Mouse (Mus musculus) MEL (cell line): ENCODE measurements around the gene Uxs1. TPM values are rescaled to one million over a fixed set of nuclear protein-coding genes. Genes with fewer than 3 reads are reported as not detected.

ENCODE experiments used
- DNase-seq: peaks from one replicate; pipeline ENCODE4 v3.0.0; 2011; ENCODE audit warnings: low read depth, low spot score
- H3K27ac ChIP-seq: 2 replicates; pipeline ENCODE4 v1.5.1; 2012; ENCODE audit warnings: low read depth, mild to moderate bottlenecking, control low read depth, low read length, moderate library complexity; ENCODE audit not compliant: control insufficient read depth
- H3K27me3 ChIP-seq, 2 experiments: fragments of 150-350 bp in 1 of 2; sonication (generic) in 1 of 2; 2 replicates each; pipeline ENCODE4 v1.6.1; 2012; ENCODE audit warnings: low read length in 2 of 2, mild to moderate bottlenecking in 2 of 2, improper control_type of control experiment in 1 of 2, moderate library complexity in 1 of 2; ENCODE audit not compliant: insufficient read depth in 2 of 2, control insufficient read depth in 1 of 2
- H3K36me3 ChIP-seq, 2 experiments: 2 replicates each; pipeline ENCODE4 v1.6.1; 2012 to 2014; ENCODE audit warnings: low read length in 2 of 2, improper control_type of control experiment in 1 of 2, inconsistent platforms in 1 of 2, mild to moderate bottlenecking in 1 of 2; ENCODE audit not compliant: insufficient read depth in 2 of 2, control insufficient read depth in 1 of 2
- H3K4me1 ChIP-seq, 2 experiments: fragments of 150-350 bp in 1 of 2; sonication (generic) in 1 of 2; 2 replicates each; pipeline ENCODE4 v1.6.1; 2012; ENCODE audit warnings: low read length in 2 of 2, improper control_type of control experiment in 1 of 2, mild to moderate bottlenecking in 1 of 2; ENCODE audit not compliant: insufficient read depth in 2 of 2, control insufficient read depth in 1 of 2
- H3K4me3 ChIP-seq, 2 experiments: fragments of 150-350 bp in 1 of 2; sonication (generic) in 1 of 2; 2 replicates each; pipeline ENCODE4 v1.5.1; 2012; ENCODE audit warnings: low read depth in 2 of 2, low read length in 2 of 2, mild to moderate bottlenecking in 2 of 2, moderate library complexity in 2 of 2, control low read depth in 1 of 2, improper control_type of control experiment in 1 of 2; ENCODE audit not compliant: control insufficient read depth in 1 of 2, insufficient read depth in 1 of 2
- H3K79me2 ChIP-seq: 2 replicates; pipeline ENCODE4 v1.6.1; 2012; ENCODE audit warnings: mild to moderate bottlenecking, low read length, moderate library complexity; ENCODE audit not compliant: control insufficient read depth, poor library complexity, insufficient read depth
- H3K9ac ChIP-seq: 2 replicates; pipeline ENCODE4 v1.6.1; 2012; ENCODE audit warnings: low read depth, mild to moderate bottlenecking, control low read depth, low read length, moderate library complexity; ENCODE audit not compliant: control insufficient read depth, poor library complexity, severe bottlenecking
- H3K9me3 ChIP-seq: fragments of 150-350 bp; sonication (generic); replicated peaks from 2 replicates; pipeline ENCODE4 v1.6.1; 2012; ENCODE audit warnings: mild to moderate bottlenecking, low read length, improper control_type of control experiment, moderate library complexity; ENCODE audit not compliant: insufficient read depth
- E2F4 ChIP-seq: IDR thresholded peaks from 2 replicates; pipeline ENCODE4 v1.6.1; 2011; ENCODE audit warnings: low read depth, low read length, improper control_type of control experiment, borderline replicate concordance
- ELF1 ChIP-seq: IDR thresholded peaks from 2 replicates; pipeline ENCODE4 v1.6.1; 2014; ENCODE audit warnings: low read depth, mild to moderate bottlenecking, inconsistent platforms, low read length, improper control_type of control experiment, moderate library complexity
- POLR2AphosphoS5 ChIP-seq: IDR thresholded peaks from 2 replicates; pipeline ENCODE4 v1.6.1; 2012; ENCODE audit warnings: low read depth, borderline replicate concordance, mild to moderate bottlenecking, inconsistent platforms, low read length, moderate library complexity, mixed read lengths
- TBP ChIP-seq: IDR thresholded peaks from 2 replicates; pipeline ENCODE4 v1.8.0; 2011; ENCODE audit warnings: low read depth, low read length, improper control_type of control experiment
- polyA plus RNA-seq, 2 experiments: library from polyadenylated mRNA; stranded (reverse) in 1 of 2; unstranded in 1 of 2; fragments of >175 nt in 1 of 2; fragments of >200 nt in 1 of 2; gene quantifications; 2 replicates each; pipeline versions ENCODE4 v1.2.1 to v1.2.4; 2012; ENCODE audit warnings: low replicate concordance in 2 of 2, low read depth in 1 of 2; ENCODE audit not compliant: insufficient read length in 2 of 2, insufficient read depth in 1 of 2, missing spikeins in 1 of 2
- total RNA-seq: library from RNA; depleted of rRNA; stranded (reverse); fragments of 300-350 nt; gene quantifications from 2 replicates; pipeline ENCODE4 v1.2.3, GENCODE M21; 2012; rRNA removed

Uxs1 gene
- total and polyA plus RNA-seq, 3 experiments = 16.9 to 26.2 TPM; not detected in 1

- H3K4me3 ChIP-seq = no peak overlapping the region
- H3K27ac ChIP-seq = no peak overlapping the region
- no peak for DNase-seq
- H3K9ac ChIP-seq = no peak overlapping the region
- no peaks in the 10 kb centered on the region for H3K36me3 ChIP-seq
- TF ChIP-seq E2F4 (no peak), ELF1 (no peak), POLR2AphosphoS5 (no peak), TBP (no peak)
- TF ChIP-seq, all 39 proteins: peak for 0
- H3K27me3 ChIP-seq = no peaks in the 10 kb centered on the region
- no peaks in the 10 kb centered on the region for H3K79me2 ChIP-seq
- no peaks in the 10 kb centered on the region for H3K4me1 ChIP-seq
- H3K9me3 ChIP-seq = no peaks in the 10 kb centered on the region
Observed at GRCm38 (mm10) chr1:43698577-43699000, 129.0 kb downstream of the Uxs1 start.

Other genes with a start within 250 kb of the Uxs1 start
- gene 1500015O10Rik, start 97.2 kb downstream of the Uxs1 start, total RNA-seq = not detected in 2 replicates
- gene 1500015O10Rik, start 97.2 kb downstream of the Uxs1 start, polyA plus RNA-seq = under 1 TPM in 1 of 2 experiments, not detected in 1; 0.08 TPM
- gene Tpp2, start 105.8 kb upstream of the Uxs1 start, total RNA-seq = 47.4 and 52.0 TPM in 2 replicates
- 10 to 100 TPM in 1 of 2 experiments, not detected in 1; 41.1 TPM for gene Tpp2, start 105.8 kb upstream of the Uxs1 start, polyA plus RNA-seq
- 0.08 and 0.10 TPM in 2 replicates for gene Mettl21c, start 192.2 kb upstream of the Uxs1 start, total RNA-seq
- gene Mettl21c, start 192.2 kb upstream of the Uxs1 start, polyA plus RNA-seq = under 1 TPM in 1 of 2 experiments, not detected in 1; 0.13 TPM
- gene Gm8251, start 234.1 kb upstream of the Uxs1 start, total RNA-seq = 0.04 and 0.07 TPM in 2 replicates
- gene Gm8251, start 234.1 kb upstream of the Uxs1 start, polyA plus RNA-seq = under 1 TPM in 1 of 2 experiments, not detected in 1; 0.14 TPM